Mouse (Mus musculus) gastrocnemius, postnatal 10 days (tissue): Measurements from ENCODE around the gene Olfr1275. TPM values are rescaled to one million over a fixed set of nuclear protein-coding genes. Genes with fewer than 3 reads are reported as not detected.

Experiments
- DNase-seq: peaks from one replicate; pipeline ENCODE4 v3.0.0; 2021; ENCODE audit warnings: mixed read lengths
- long read RNA-seq, 2 experiments: library from polyadenylated mRNA; stranded (forward); transcript quantifications; one replicate each; pipeline ENCODE4 v2.0.0; 2021
- total RNA-seq, 2 experiments: library from RNA; stranded (reverse); gene quantifications; 2 replicates each; pipeline ENCODE4 v1.2.3; 2021

Olfr1275 gene
- total RNA-seq: not detected
- long read RNA-seq, experiment 1: 0 reads
- long read RNA-seq, experiment 2: 0 reads

GRCm38 (mm10) chr2:111235186-111235585, at the start of gene Olfr1275:
Olfr1275 (minus strand) TSS chr2:111235286.
- DNase-seq: no peak

DNA sequence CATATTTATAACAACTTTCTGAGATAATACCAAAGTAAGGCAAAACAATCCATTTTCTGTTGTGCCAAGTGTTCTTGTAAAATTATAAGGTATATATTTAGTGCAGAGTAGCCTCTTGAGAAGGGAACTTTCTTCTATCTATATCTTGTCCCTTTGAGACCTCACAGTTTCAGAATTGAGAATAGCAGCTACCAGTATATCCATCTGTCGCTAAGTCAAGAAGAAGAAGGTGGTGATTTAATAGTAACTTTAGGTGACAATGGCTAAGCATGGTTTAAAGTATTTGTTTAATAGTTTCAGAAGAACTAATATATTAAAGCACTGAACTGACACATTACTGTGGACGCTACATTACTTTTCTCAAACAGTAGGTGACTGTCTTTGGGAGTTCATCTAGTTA, 38.9 kb upstream of the Olfr1275 start, which contains the start of gene Olfr1277:
Olfr1277 (minus strand) TSS at position 101 of the 400 bp plus-strand sequence.
- DNase-seq: no peak

DNA sequence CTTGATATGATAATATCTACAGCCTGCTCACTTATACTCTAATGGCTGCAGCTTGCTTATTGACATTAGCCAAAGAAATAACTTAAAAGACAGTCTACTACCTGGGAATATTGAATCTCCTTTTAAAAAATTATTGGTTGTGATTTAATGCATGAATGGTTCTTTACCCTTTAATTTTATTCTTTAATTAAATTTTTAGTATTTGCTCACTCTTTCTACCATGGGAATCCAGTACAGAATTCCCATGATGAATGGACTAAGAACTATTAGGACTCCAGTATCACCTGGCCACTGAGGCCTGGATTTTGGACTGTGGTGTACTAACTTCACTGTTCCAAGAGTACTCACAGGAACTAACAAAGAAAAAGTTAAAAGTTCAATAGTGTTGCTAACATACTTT, 19.1 kb upstream of the Olfr1275 start, which contains the start of gene Olfr1276:
Olfr1276 (plus strand) TSS at position 301 of the 400 bp plus-strand sequence.
- no peak for DNase-seq

DNA sequence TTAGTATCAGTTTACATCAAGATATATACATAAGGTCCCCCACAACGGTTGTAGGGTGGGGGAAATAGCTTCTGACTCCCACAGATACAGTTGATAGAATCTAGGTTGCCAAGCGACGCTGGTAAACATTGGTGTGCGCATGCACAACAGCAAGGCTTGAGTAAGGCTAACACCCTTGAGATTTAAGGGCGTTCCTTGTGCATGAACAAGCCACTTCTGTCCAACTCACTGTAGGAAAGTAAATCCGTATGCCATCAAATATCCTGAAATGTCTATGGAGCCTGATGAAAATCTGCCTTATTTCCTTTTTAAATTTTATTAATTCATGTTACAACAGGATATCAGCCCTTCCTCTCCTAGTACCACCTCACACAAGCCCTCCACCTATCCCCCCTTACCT, 5.6 kb downstream of the Olfr1275 start, which contains the start of gene 4930430A15Rik:
4930430A15Rik (minus strand) TSS at position 101 of the 400 bp plus-strand sequence.
- no peak for DNase-seq

DNA sequence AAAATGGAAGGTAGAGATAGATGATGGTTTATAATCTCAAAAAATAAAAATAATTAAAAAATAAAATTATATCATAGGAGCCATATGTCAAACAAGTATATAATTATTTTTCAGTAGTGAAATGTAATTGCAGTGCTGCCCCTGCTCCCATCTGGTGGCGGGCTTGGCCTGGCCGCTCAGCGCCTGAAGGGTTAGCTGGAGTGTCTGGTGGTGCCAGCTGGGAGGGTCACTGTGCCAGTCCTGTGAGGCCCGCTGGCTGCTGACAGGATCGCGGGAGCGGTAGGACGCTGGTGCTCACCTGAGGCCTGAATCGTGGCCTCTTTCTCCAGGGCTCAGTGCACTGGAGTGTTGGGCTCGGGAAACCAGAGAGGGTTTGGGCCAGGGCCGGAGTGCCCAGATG, 53.0 kb downstream of the Olfr1275 start:
- no peak for DNase-seq

Other genes starting within 250 kb of the Olfr1275 start
- gene Gm13941, start 129.3 kb downstream of the Olfr1275 start, total RNA-seq: not detected
- gene Gm15130, start 82.3 kb downstream of the Olfr1275 start, total RNA-seq: not detected
- not detected for gene 4930430A15Rik, start 5.7 kb downstream of the Olfr1275 start, total RNA-seq
- gene Olfr1276, start 19.2 kb upstream of the Olfr1275 start, total RNA-seq: not detected
- not detected for gene Olfr1277, start 38.8 kb upstream of the Olfr1275 start, total RNA-seq
- not detected for gene Olfr1278, start 54.9 kb upstream of the Olfr1275 start, total RNA-seq
- not detected for gene Olfr1279, start 65.3 kb upstream of the Olfr1275 start, total RNA-seq
- not detected for gene Olfr1280, start 78.7 kb upstream of the Olfr1275 start, total RNA-seq
- not detected for gene Olfr1281, start 91.2 kb upstream of the Olfr1275 start, total RNA-seq
- not detected for gene Olfr1282, start 100.8 kb upstream of the Olfr1275 start, total RNA-seq
- gene Olfr1283, start 131.5 kb upstream of the Olfr1275 start, total RNA-seq: not detected
- gene Olfr1284, start 140.2 kb upstream of the Olfr1275 start, total RNA-seq: not detected
- gene Olfr1286, start 187.8 kb upstream of the Olfr1275 start, total RNA-seq: not detected
- gene Olfr1287, start 213.9 kb upstream of the Olfr1275 start, total RNA-seq: not detected
- gene Olfr1288, start 238.8 kb upstream of the Olfr1275 start, total RNA-seq: not detected
- not detected for gene Olfr1289, start 245.5 kb upstream of the Olfr1275 start, total RNA-seq